Comparison of ENCODE assay signal across 27 mouse cellular contexts in genomic region chr6:114455267-114455666, GRCm38 (mm10). TPM values are rescaled to one million over a fixed set of nuclear protein-coding genes. Genes with fewer than 3 reads are reported as not detected.
DNase-seq lines count a peak whose midpoint lies in the region; TF ChIP-seq lines count a peak whose summit lies in the region.
"Had no signal": no experiment of that assay in that cellular context is flagged by ENCODE, and none has a peak within 500 bp of the region (broad histone marks: within the 10 kb centered on the region; RNA-seq: fewer than 3 reads in every experiment).

No protein-coding gene starts in this region.

- H3K27me3 ChIP-seq in E14TG2a.4 (ENCODE audit: insufficient read depth, low read length): no peaks in the 10 kb centered on the region
- H3K27me3 ChIP-seq: embryonic facial prominence, embryonic 13.5 days; forebrain, embryonic 12.5 days; forebrain, embryonic 15.5 days; heart, embryonic 12.5 days had no signal

- no peaks in the 10 kb centered on the region for H3K4me1 ChIP-seq in E14TG2a.4 (replicated peaks; ENCODE audit: low read depth, low read length)

- intact Hi-C loops in left cerebral cortex, adult 2 months (cut with DNase I): no loop called here
- intact Hi-C loops in left cerebral cortex, postnatal 36 days (cut with DNase I): loop anchor here (5.0 kb wide), 1 partner anchor 242 kb away; no protein-coding TSS in a partner anchor

- no peak for DNase-seq in left cerebral cortex, adult 2 months (ENCODE audit: extremely low spot score in 1 of 2, low spot score in 2 of 2)
- DNase-seq in left cerebral cortex, postnatal 36 days (ENCODE audit: low spot score in 2 of 2): no peak
- DNase-seq in ES-CJ7 (ENCODE audit: low read depth, low spot score) (peak; percentile 50), ZHBTc4 (ENCODE audit: low read depth, low spot score) (peak; percentile 63)
- no peak for DNase-seq in heart, postnatal 4 days
- DNase-seq in embryo, embryonic 11 days: no peak
- DNase-seq in embryo, embryonic 9.5 days (ENCODE audit: extremely low spot score): no peak
- DNase-seq: adrenal gland, postnatal 14 days; cerebellum, adult 11 months; cerebellum, adult 2 months; cerebellum, postnatal 10 days; cerebellum, postnatal 36 days; gastrocnemius, postnatal 25 days; heart, adult 18-20 months; heart, postnatal 10 days; heart, postnatal 36 days had no signal

- no peak overlapping the region for H3K27ac ChIP-seq in left cerebral cortex, adult 2 months
- H3K27ac ChIP-seq: embryonic facial prominence, embryonic 13.5 days; forebrain, embryonic 12.5 days; forebrain, embryonic 15.5 days; heart, embryonic 15.5 days; hindbrain, embryonic 14.5 days; hindbrain, postnatal 0 days had no signal

- no peaks in the 10 kb centered on the region for H3K9me3 ChIP-seq in E14TG2a.4 (ENCODE audit: low read length)
- H3K9me3 ChIP-seq: embryonic facial prominence, embryonic 10.5 days; embryonic facial prominence, embryonic 13.5 days; forebrain, embryonic 12.5 days; forebrain, embryonic 15.5 days; heart, embryonic 15.5 days had no signal

- no peaks in the 10 kb centered on the region for H3K36me3 ChIP-seq in E14TG2a.4 (ENCODE audit: insufficient read depth, low read length)
- H3K36me3 ChIP-seq: embryonic facial prominence, embryonic 10.5 days; embryonic facial prominence, embryonic 13.5 days; forebrain, embryonic 12.5 days; forebrain, embryonic 15.5 days; heart, embryonic 12.5 days; heart, embryonic 15.5 days had no signal

- no peak overlapping the region for H3K4me3 ChIP-seq in left cerebral cortex, adult 2 months
- H3K4me3 ChIP-seq in E14TG2a.4 (replicated peaks; ENCODE audit: low read length): no peak overlapping the region
- H3K4me3 ChIP-seq: embryonic facial prominence, embryonic 10.5 days; embryonic facial prominence, embryonic 13.5 days; erythroblast, embryonic 14.5 days; forebrain, embryonic 12.5 days; forebrain, embryonic 15.5 days; heart, embryonic 12.5 days; heart, embryonic 15.5 days had no signal

- peak; percentile 6; the same call in 1 of the 2 replicates for TF ChIP-seq CTCF in left cerebral cortex, adult 2 months (IDR thresholded peaks at IDR 0.05)
- peak; percentile 59 for TF ChIP-seq CTCF in E14TG2a.4 (conservative IDR thresholded peaks at IDR 0.05; ENCODE audit: low read length)

RNA-seq across cellular contexts. Expression of gene Hrh1, which starts 57.5 kb away (rescaled TPM):
- total RNA-seq in left cerebral cortex, adult 2 months (2021): 10 to 100 TPM; 24.2 to 25.6 TPM
- total RNA-seq in left cerebral cortex, postnatal 36 days (2021): 10 to 100 TPM; 21.0 to 23.1 TPM
- total RNA-seq in heart, postnatal 4 days (2021): under 1 TPM; 0.14 TPM
- total RNA-seq: MEL had no signal

Comparison
In these comparisons a context has a peak if more than half of its experiments do, and no peak if none do; other contexts are left out.
1. DNase-seq: peak in ES-CJ7 (single experiment) and ZHBTc4 (single experiment); none in left cerebral cortex, adult 2 months (0 of 2), left cerebral cortex, postnatal 36 days (0 of 2), heart, postnatal 4 days (single experiment), embryo, embryonic 11 days (single experiment) and embryo, embryonic 9.5 days (single experiment).
2. RNA of gene Hrh1, which starts 57.5 kb away (total RNA-seq): 24.2 to 25.6 TPM in left cerebral cortex, adult 2 months and 21.0 to 23.1 TPM in left cerebral cortex, postnatal 36 days; 0.14 TPM in heart, postnatal 4 days; every median in the first group is over 10 times any median in the second.